Mouse (Mus musculus) MEL (cell line): ENCODE measurements at regions not wholly inside any gene's neighbourhood (a gene's known extent, or its start where the extent isn't known, plus 50 kb on each side); places are given as distances from the start of the nearest gene placed in this dataset.
"Not testable (repeated sequence)": the region's sequence is repeated elsewhere in the genome, so short reads cannot be mapped to it uniquely, and the experiment has no call there.

ENCODE experiments used
- DNase-seq: peaks from one replicate; pipeline ENCODE4 v3.0.0; 2011; ENCODE audit warnings: low read depth, low spot score
- H3K27ac ChIP-seq: 2 replicates; pipeline ENCODE4 v1.5.1; 2012; ENCODE audit warnings: low read depth, mild to moderate bottlenecking, control low read depth, low read length, moderate library complexity; ENCODE audit not compliant: control insufficient read depth
- H3K27me3 ChIP-seq, 2 experiments: fragments of 150-350 bp in 1 of 2; sonication (generic) in 1 of 2; 2 replicates each; pipeline ENCODE4 v1.6.1; 2012; ENCODE audit warnings: low read length in 2 of 2, mild to moderate bottlenecking in 2 of 2, improper control_type of control experiment in 1 of 2, moderate library complexity in 1 of 2; ENCODE audit not compliant: insufficient read depth in 2 of 2, control insufficient read depth in 1 of 2
- H3K36me3 ChIP-seq, 2 experiments: 2 replicates each; pipeline ENCODE4 v1.6.1; 2012 to 2014; ENCODE audit warnings: low read length in 2 of 2, improper control_type of control experiment in 1 of 2, inconsistent platforms in 1 of 2, mild to moderate bottlenecking in 1 of 2; ENCODE audit not compliant: insufficient read depth in 2 of 2, control insufficient read depth in 1 of 2
- H3K4me1 ChIP-seq, 2 experiments: fragments of 150-350 bp in 1 of 2; sonication (generic) in 1 of 2; 2 replicates each; pipeline ENCODE4 v1.6.1; 2012; ENCODE audit warnings: low read length in 2 of 2, improper control_type of control experiment in 1 of 2, mild to moderate bottlenecking in 1 of 2; ENCODE audit not compliant: insufficient read depth in 2 of 2, control insufficient read depth in 1 of 2
- H3K4me3 ChIP-seq, 2 experiments: fragments of 150-350 bp in 1 of 2; sonication (generic) in 1 of 2; 2 replicates each; pipeline ENCODE4 v1.5.1; 2012; ENCODE audit warnings: low read depth in 2 of 2, low read length in 2 of 2, mild to moderate bottlenecking in 2 of 2, moderate library complexity in 2 of 2, control low read depth in 1 of 2, improper control_type of control experiment in 1 of 2; ENCODE audit not compliant: control insufficient read depth in 1 of 2, insufficient read depth in 1 of 2
- H3K79me2 ChIP-seq: 2 replicates; pipeline ENCODE4 v1.6.1; 2012; ENCODE audit warnings: mild to moderate bottlenecking, low read length, moderate library complexity; ENCODE audit not compliant: control insufficient read depth, poor library complexity, insufficient read depth
- H3K9ac ChIP-seq: 2 replicates; pipeline ENCODE4 v1.6.1; 2012; ENCODE audit warnings: low read depth, mild to moderate bottlenecking, control low read depth, low read length, moderate library complexity; ENCODE audit not compliant: control insufficient read depth, poor library complexity, severe bottlenecking
- H3K9me3 ChIP-seq: fragments of 150-350 bp; sonication (generic); replicated peaks from 2 replicates; pipeline ENCODE4 v1.6.1; 2012; ENCODE audit warnings: mild to moderate bottlenecking, low read length, improper control_type of control experiment, moderate library complexity; ENCODE audit not compliant: insufficient read depth
- CTCF ChIP-seq, 3 experiments: IDR thresholded peaks in 2 of 3; conservative IDR thresholded peaks in 1 of 3; 2 replicates each; pipeline ENCODE4 v1.5.1; 2011 to 2012; ENCODE audit warnings: low read length in 3 of 3, low read depth in 2 of 3, mild to moderate bottlenecking in 2 of 3, improper control_type of control experiment in 1 of 3, inconsistent platforms in 1 of 3, mixed read lengths in 1 of 3, moderate library complexity in 1 of 3; ENCODE audit not compliant: control insufficient read depth in 1 of 3, insufficient read depth in 1 of 3, poor library complexity in 1 of 3, severe bottlenecking in 1 of 3
- E2F4 ChIP-seq: IDR thresholded peaks from 2 replicates; pipeline ENCODE4 v1.6.1; 2011; ENCODE audit warnings: low read depth, low read length, improper control_type of control experiment, borderline replicate concordance
- GATA1 ChIP-seq: IDR thresholded peaks from 2 replicates; pipeline ENCODE4 v1.6.1; 2011; ENCODE audit warnings: low read depth, low read length, improper control_type of control experiment
- HCFC1 ChIP-seq: IDR thresholded peaks from 2 replicates; pipeline ENCODE4 v1.6.1; 2012; ENCODE audit warnings: low read depth, mild to moderate bottlenecking, inconsistent platforms, low read length, improper control_type of control experiment, moderate library complexity
- MAZ ChIP-seq: IDR thresholded peaks from 2 replicates; pipeline ENCODE4 v1.6.1; 2012; ENCODE audit warnings: low read depth, mild to moderate bottlenecking, inconsistent platforms, low read length, improper control_type of control experiment
- MYB ChIP-seq: IDR thresholded peaks from 2 replicates; pipeline ENCODE4 v1.6.1; 2011; ENCODE audit warnings: mild to moderate bottlenecking, low read depth, low read length, improper control_type of control experiment
- RAD21 ChIP-seq: IDR thresholded peaks from 2 replicates; pipeline ENCODE4 v1.6.1; 2011; ENCODE audit warnings: mild to moderate bottlenecking, low read depth, low read length, improper control_type of control experiment
- SMC3 ChIP-seq: IDR thresholded peaks from 2 replicates; pipeline ENCODE4 v1.6.1; 2011; ENCODE audit warnings: low read depth, low read length, improper control_type of control experiment
- ZMIZ1 ChIP-seq: IDR thresholded peaks from 2 replicates; pipeline ENCODE4 v1.6.1; 2012; ENCODE audit warnings: low read depth, mild to moderate bottlenecking, inconsistent platforms, low read length, improper control_type of control experiment, moderate library complexity

DNA sequence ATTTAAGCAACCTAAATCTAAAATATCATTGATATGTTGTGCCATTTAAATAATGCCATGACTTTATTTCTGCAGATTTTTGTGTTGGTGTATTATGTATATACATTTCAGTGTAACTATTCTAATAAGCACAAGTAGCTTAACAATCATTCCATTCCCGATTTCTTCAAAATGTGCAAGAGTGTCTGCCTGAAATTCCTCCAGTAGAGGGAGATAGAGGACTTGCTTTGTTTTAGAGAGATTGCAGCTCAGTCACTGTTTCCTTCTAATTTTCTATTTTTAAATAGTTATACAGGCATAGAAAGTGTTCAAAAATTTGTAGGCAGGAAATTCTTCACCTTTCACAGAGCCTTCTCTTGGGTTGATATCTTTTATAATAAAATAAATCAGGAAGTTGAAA, 498.0 kb upstream of the Tacstd2 start:
- H3K9ac ChIP-seq, H3K27me3 ChIP-seq, H3K36me3 ChIP-seq, H3K9me3 ChIP-seq, H3K27ac ChIP-seq, H3K79me2 ChIP-seq, DNase-seq, H3K4me1 ChIP-seq, H3K4me3 ChIP-seq: not testable (repeated sequence)
- TF ChIP-seq CTCF (IDR thresholded peaks at IDR 0.05 in 2 of 3, conservative IDR thresholded peaks at IDR 0.05 in 1 of 3; ENCODE audit: control insufficient read depth in 1 of 3, insufficient read depth in 1 of 3, low read depth in 2 of 3, low read length in 3 of 3, poor library complexity in 1 of 3, severe bottlenecking in 1 of 3) (peak in 1 of 3 experiments; percentile 24; a peak in 1 of 6 replicates), RAD21 (peak; percentile 24)

DNA sequence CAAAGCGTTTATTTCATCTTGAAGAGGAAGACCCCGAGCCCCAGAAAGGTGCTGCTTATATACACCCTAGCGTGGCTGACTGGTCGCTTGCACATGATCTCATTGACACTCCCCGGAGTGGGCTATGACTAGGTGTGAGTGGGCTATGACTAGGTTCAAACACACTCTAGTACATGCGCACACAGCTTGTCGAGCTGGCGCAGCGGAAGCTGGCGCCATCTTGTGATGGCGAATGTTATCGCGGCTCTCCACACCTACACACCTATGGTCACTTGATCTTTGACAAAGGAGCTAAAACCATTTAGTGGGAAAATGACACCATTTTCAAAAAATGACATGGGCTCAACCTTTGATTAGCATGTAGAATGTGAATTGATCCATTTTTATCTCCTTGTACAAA, 495.1 kb upstream of the Tacstd2 start:
- Histone ChIP-seq H3K4me3 (no peak overlapping the region), H3K27ac (no peak overlapping the region), H3K9ac (no peak overlapping the region), H3K79me2 (no peaks in the 10 kb centered on the region), H3K27me3 (no peaks in the 10 kb centered on the region), H3K9me3 (no peaks in the 10 kb centered on the region), H3K4me1 (no peaks in the 10 kb centered on the region), H3K36me3 (no peaks in the 10 kb centered on the region)
- TF ChIP-seq CTCF (IDR thresholded peaks at IDR 0.05 in 2 of 3, conservative IDR thresholded peaks at IDR 0.05 in 1 of 3; ENCODE audit: control insufficient read depth in 1 of 3, insufficient read depth in 1 of 3, low read depth in 2 of 3, low read length in 3 of 3, poor library complexity in 1 of 3, severe bottlenecking in 1 of 3): peak in 1 of 3 experiments; percentile 33; a peak in 2 of 6 replicates
- no peak for TF ChIP-seq GATA1
- TF ChIP-seq HCFC1: no peak
- TF ChIP-seq ZMIZ1: no peak
- TF ChIP-seq SMC3: no peak
- TF ChIP-seq MYB: no peak
- no peak for TF ChIP-seq E2F4
- no peak for TF ChIP-seq MAZ
- DNase-seq: no peak
